Mouse (Mus musculus): ENCODE measurements at regions not wholly inside any gene's neighbourhood (a gene's known extent, or its start where the extent isn't known, plus 50 kb on each side); places are given as distances from the start of the nearest gene placed in this dataset.

DNA sequence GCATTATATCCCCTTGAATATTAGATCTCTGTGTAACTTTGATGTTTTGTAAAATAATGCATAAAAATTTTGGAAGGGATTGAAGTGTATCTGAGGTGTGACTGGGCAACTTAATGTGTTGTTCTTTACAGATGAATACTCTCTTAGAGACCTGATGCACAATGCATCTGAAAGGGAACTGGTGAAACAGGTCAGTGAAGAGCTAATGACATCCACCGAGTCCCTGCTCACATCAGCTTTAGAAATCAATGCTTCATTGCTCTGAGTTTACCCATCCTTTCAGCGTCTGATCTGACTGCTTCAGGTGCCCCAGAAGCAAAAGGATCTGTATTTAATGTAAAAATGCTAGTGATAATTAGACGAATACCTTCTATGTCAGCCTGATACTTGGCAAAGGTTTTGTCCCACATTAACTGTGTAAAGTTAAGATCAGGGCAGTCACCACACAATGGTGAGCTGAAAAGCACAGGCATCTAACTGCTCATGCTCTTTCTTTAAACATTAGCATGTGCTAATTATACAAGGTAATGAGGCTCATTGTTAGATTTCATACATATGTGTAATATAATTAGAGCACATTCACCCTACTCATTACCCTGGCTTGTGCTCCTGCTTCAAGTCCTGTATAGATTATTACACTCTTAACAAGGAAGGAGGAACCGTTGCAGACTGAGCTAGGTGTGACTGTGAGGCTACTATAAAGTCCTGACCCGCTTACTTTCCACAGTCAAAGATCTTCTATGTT is 204.6 kb upstream of the Tlr4 start:
- Histone ChIP-seq H3K4me3 (no peak overlapping the region), H3K4me1 (replicated peaks) (no peaks in the 10 kb centered on the region), H3K36me3 (no peaks in the 10 kb centered on the region), H3K4me2 (no peak overlapping the region), H3K27me3 (no peaks in the 10 kb centered on the region), H3K9me3 (no peaks in the 10 kb centered on the region), H3K9ac (no peak overlapping the region), H3K27ac (no peak overlapping the region)
- 76% methylated on average over 5 of the region's 5 CpGs for WGBS
- no peak for ATAC-seq (ENCODE audit: low FRiP score)

DNA sequence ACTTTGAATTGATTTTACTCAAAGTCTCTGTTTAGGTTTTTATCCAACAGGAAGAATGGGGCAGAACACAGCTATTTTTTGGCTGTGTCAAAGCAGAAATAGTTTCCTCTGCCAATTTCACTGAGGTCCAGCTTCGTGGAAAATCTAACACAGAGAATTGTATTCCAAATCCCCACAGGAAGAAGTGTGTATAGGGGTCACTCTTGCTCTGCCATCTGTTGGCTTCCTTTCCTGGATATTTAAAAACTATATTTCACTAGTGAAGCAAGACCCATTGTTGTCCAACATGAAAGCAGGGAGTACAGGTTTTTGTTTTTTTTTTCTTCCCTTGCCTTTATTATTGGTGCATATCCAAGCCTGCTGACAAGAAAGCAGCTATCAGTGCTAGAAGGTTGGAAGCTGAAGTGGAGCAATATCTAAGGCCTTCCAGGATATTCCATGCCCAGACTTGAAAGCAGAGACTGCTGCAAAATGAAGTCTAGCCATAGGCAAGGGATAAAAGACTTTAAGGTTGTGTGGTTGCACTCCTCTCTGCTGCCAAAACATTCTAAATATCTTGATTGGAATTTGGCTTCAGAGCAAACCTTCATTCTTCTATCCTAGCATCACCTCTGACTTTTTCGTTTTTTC is 208.5 kb upstream of the Tlr4 start:
- Histone ChIP-seq H3K9me3 (no peaks in the 10 kb centered on the region), H3K9ac (no peak overlapping the region), H3K36me3 (no peaks in the 10 kb centered on the region), H3K4me3 (no peak overlapping the region), H3K4me1 (replicated peaks) (no peaks in the 10 kb centered on the region), H3K27ac (no peak overlapping the region), H3K27me3 (no peaks in the 10 kb centered on the region), H3K4me2 (no peak overlapping the region)
- 85% methylated on average over 2 of the region's 2 CpGs for WGBS
- ATAC-seq (ENCODE audit: low FRiP score): no peak

DNA sequence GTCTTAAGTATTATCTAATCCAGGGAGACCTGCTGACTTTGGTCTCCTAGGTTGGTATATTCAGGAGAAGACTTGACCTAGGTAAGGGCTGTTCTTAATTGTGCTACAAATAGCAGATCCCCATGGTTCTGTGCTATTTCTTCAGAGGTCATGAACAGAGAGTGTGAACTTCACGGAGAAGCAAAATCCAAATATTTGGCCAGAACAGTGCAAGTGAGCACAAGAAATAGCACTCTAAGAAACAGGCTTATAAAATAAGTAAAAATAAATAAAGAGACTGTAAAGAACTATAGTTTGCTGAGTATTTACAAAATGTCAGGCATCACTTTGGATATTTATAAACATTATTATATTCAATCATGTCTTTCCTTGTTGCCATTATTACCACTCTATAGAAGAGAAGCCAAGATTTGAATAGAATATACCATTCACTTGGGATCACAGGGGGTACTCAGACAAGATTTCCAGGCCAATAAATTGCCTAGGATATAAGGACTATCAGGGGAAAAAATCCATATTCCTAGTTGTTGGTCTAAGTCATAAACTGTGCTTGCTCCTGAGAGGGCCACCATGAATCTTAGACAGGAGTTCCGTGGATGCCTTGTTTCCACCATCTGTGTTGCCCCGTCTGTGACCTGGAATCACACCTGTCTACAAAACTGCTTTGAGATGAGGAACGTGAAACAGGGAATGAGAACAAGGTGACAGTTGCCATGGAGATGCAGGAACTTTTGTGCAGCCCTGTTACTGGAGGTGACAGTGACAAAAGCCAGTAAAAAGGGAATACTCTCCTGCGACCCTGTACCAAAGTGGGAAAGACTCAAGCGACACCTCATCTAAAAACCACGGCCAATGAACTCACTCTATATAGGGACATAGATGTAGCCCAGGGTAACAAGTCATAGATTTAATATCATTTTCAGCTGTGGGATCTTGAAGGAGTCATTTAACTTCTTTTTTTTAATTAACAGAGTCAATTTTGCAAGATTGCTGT is 209.3 kb upstream of the Tlr4 start:
- Histone ChIP-seq H3K27me3 (no peaks in the 10 kb centered on the region), H3K36me3 (no peaks in the 10 kb centered on the region), H3K4me1 (replicated peaks) (no peaks in the 10 kb centered on the region), H3K4me3 (no peak overlapping the region), H3K9ac (no peak overlapping the region), H3K4me2 (no peak overlapping the region), H3K9me3 (no peaks in the 10 kb centered on the region), H3K27ac (no peak overlapping the region)
- WGBS: 85% methylated on average over 7 of the region's 7 CpGs
- no peak for ATAC-seq (ENCODE audit: low FRiP score)

DNA sequence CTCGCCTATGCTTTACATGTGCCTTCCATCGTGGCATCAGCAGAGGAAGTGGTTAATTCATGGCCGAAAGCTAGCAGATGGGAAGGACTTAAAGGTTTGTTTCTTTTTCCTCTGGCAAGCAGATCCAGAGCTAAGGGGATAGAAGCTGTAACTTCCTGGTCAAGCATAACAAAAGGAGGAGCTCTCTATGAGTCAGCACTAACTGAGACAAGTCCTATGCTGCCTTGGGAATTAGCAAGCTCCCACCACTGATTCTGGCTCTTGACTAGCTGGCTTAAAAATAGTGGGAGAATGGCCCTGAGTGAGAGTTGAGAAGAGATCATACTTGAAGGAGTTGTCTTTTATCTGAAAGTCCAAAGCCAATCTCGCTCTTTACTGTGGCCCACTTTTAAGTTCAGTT is 210.3 kb upstream of the Tlr4 start:
- no peak overlapping the region for H3K4me3 ChIP-seq
- no peak overlapping the region for H3K9ac ChIP-seq
- ATAC-seq (ENCODE audit: low FRiP score): no peak
- H3K4me2 ChIP-seq: no peak overlapping the region
- 85% methylated on average over 4 of the region's 4 CpGs for WGBS
- H3K27ac ChIP-seq: no peak overlapping the region
- no peaks in the 10 kb centered on the region for H3K4me1 ChIP-seq (replicated peaks)
- H3K36me3 ChIP-seq: no peaks in the 10 kb centered on the region
- H3K9me3 ChIP-seq: no peaks in the 10 kb centered on the region
- H3K27me3 ChIP-seq: no peaks in the 10 kb centered on the region

DNA sequence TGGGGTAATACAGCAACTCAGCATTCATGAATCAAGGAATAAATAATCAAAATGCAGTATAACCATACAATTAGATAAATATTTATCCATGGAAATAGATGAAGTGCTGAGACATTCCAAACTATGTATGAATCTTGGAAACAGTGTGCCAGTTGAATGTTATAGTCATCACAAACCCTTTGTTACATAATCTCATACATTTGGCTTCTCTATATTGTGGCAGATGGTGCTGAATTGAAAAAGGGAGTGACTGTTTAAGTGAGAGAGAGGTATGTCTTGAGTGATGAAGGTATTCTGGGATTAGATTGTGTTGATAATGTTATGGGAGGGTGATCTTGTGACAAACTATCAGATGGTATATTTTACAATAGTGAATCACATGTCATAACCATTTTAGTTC is 200.4 kb upstream of the Astn2 start:
- Histone ChIP-seq H3K4me2 (no peak overlapping the region), H3K4me1 (replicated peaks) (no peaks in the 10 kb centered on the region), H3K4me3 (no peak overlapping the region), H3K27me3 (no peaks in the 10 kb centered on the region), H3K9me3 (no peaks in the 10 kb centered on the region), H3K36me3 (no peaks in the 10 kb centered on the region), H3K9ac (no peak overlapping the region), H3K27ac (no peak overlapping the region)
- ATAC-seq (ENCODE audit: low FRiP score): no peak

DNA sequence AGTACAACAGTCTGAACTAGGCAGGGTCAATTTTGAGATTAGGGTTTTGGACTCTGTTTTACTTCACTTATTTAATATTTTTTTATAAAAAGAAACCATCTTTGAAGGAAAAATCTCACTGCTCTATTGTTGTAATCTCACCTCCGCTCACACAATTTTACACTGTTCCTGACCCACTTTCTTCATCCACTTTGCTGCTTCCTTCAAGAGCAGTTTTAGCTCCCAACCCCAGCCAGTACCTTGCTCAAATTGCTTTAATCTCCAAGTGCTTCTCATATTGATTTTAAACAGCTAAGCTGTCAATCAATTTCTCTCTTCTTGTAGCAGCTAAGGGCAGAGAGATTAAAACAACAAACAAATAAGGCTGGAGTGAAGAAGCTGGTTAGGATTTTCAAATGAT is 194.3 kb upstream of the Astn2 start:
- 100% methylated on average over 1 of the region's 1 CpGs for WGBS

DNA sequence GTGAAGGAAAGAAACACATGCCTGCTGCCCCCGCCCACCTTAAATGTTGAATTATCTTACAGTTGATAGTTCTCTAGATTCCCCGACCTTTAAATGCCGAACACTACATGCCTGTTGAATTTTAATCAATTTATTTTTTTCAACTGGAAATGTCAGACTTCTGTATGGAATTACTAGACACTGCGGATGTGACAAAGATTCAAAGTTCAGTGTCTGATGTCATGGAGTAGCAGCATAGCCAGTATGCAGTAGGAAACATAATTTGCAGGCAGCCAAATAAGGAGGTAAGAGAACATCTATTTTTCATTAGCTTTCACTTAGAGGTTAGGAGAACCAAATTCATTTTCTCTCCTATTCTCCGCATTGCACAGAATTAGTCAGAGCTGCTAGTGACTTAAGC is 182.2 kb upstream of the Astn2 start:
- H3K4me2 ChIP-seq: no peak overlapping the region
- H3K9me3 ChIP-seq: no peaks in the 10 kb centered on the region
- no peak overlapping the region for H3K9ac ChIP-seq
- WGBS: 49% methylated on average over 5 of the region's 5 CpGs
- ATAC-seq (ENCODE audit: low FRiP score): no peak
- H3K4me3 ChIP-seq: no peak overlapping the region
- no peaks in the 10 kb centered on the region for H3K36me3 ChIP-seq
- no peak overlapping the region for H3K27ac ChIP-seq
- no peaks in the 10 kb centered on the region for H3K27me3 ChIP-seq
- peaks cover 6% of the 10 kb centered on the region for H3K4me1 ChIP-seq (replicated peaks)

More for the DNA sequence above, 194.3 kb upstream of the Astn2 start:
- Histone ChIP-seq H3K36me3 (no peaks in the 10 kb centered on the region), H3K4me3 (no peak overlapping the region), H3K4me1 (replicated peaks) (no peaks in the 10 kb centered on the region), H3K27me3 (no peaks in the 10 kb centered on the region), H3K9me3 (no peaks in the 10 kb centered on the region), H3K27ac (no peak overlapping the region), H3K4me2 (no peak overlapping the region), H3K9ac (no peak overlapping the region)
- ATAC-seq (ENCODE audit: low FRiP score): no peak

DNA sequence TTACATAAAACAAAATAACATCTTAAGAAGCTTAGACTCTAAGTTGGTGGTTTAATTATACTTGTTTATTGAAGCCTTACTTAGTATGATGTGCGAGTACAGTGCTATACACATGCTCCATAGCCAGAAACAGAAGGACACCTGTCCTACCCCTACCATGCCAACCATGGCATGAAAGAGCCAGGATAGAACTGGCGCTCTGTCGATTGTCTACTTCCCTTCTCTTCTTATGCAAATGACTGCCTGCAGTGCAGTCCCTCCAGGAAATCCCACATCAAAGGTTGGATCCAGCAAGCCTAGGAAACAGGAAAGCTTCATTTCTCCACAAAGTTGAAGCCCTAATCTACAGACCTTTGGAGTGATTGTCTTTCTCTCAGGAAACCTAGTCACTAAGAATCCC is 181.8 kb upstream of the Astn2 start:
- Histone ChIP-seq H3K27ac (no peak overlapping the region), H3K9ac (no peak overlapping the region), H3K27me3 (no peaks in the 10 kb centered on the region), H3K36me3 (no peaks in the 10 kb centered on the region), H3K4me3 (no peak overlapping the region), H3K4me2 (no peak overlapping the region), H3K4me1 (replicated peaks) (peaks cover 6% of the 10 kb centered on the region), H3K9me3 (no peaks in the 10 kb centered on the region)
- WGBS: 14% methylated on average over 3 of the region's 3 CpGs
- ATAC-seq (ENCODE audit: low FRiP score): no peak

DNA sequence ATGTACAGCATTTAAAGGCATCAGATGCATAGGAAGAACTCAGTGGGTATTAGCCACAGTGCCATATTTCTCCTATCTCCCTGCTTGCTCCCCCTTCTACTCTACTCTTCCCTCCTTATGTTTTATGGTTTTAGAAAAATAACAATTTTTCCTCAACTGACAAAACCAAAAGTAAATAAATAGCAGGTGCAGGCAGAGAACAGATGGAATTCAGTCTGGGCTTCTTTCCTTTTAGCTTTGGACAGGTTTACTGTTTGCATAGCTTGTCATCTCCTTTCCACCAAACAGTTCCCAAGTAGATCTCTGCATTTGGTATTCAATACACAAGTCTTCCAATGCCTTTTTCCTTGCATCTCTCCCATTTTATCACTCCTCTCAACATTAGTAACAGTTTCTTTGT is 152.5 kb upstream of the Astn2 start:
- Histone ChIP-seq H3K27me3 (no peaks in the 10 kb centered on the region), H3K4me3 (no peak overlapping the region), H3K27ac (no peak overlapping the region), H3K4me2 (no peak overlapping the region), H3K36me3 (no peaks in the 10 kb centered on the region), H3K9me3 (no peaks in the 10 kb centered on the region), H3K4me1 (replicated peaks) (no peaks in the 10 kb centered on the region), H3K9ac (no peak overlapping the region)
- ATAC-seq (ENCODE audit: low FRiP score): no peak

DNA sequence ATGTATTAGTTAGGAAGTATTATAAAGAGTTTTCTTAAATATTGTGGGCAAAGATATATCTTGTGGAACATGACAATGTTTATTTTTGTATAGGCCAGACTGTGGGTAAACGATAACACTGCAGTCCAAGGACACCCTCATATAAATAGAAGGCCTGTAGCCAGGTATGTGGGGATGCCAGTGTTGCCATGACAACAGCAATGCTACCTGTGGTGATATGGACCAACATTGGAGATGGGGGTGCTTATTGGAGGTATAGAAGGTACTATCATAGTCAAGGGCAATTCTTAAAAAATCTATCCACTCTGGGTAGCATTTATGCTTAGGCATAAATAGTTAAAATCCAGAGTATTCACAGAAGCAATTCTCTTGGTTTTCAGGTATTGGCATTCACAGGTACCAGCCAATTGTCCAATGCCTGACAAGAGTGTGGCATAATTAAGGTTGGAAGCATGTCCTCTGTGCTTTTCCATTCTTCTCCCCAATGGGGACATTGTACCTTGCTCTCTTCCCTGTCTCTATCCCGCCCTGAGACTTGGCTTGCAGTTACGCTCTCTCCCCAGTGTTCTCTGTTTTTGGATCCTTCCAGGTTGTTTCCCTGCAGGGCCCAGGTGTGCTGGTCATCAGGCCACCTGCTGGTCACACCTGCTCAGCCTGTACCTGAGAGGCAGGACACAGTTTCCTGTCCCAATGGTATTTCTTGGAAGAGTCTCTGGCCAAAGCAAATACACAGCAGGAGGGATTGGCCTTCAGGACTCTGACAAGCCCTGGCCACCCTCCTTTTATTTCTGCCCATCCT is 146.1 kb upstream of the Astn2 start:
- Histone ChIP-seq H3K27ac (no peak overlapping the region), H3K9ac (no peak overlapping the region), H3K4me1 (replicated peaks) (no peaks in the 10 kb centered on the region), H3K36me3 (no peaks in the 10 kb centered on the region), H3K4me2 (no peak overlapping the region), H3K27me3 (no peaks in the 10 kb centered on the region), H3K9me3 (no peaks in the 10 kb centered on the region), H3K4me3 (no peak overlapping the region)
- no peak for ATAC-seq (ENCODE audit: low FRiP score)
- 72% methylated on average over 3 of the region's 3 CpGs for WGBS

DNA sequence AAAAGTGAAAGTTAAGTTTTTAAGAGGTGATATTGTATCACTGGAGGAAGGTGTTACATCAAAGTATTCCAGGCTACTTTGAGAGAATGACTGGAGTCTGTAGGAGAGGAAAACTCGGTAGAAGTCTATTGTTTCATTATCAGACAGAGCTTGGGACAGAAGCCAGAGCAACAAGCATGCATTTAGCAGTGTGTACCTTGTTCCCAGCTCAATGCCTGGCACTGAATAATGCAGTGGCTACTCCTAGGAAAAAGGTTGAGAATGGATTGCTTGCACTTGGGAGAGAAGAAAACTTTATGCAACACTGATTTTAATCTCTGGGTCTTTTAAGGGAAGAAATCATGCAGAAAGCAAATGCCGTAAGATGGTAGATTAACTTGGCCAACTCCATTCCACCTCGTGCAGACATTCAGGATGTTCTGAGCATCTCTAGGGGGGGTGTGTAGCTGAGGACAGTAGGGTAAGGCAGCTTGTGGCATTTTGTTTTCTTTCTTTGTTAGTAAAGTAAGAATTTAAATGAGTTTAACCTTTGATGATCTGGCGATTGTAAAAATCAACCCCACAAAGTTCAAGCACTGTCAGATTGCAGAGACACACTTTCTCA is 138.5 kb upstream of the Astn2 start:
- no peak overlapping the region for H3K4me2 ChIP-seq
- 56% methylated on average over 4 of the region's 4 CpGs for WGBS
- no peaks in the 10 kb centered on the region for H3K36me3 ChIP-seq
- no peak overlapping the region for H3K9ac ChIP-seq
- H3K4me1 ChIP-seq (replicated peaks): no peaks in the 10 kb centered on the region
- H3K27me3 ChIP-seq: no peaks in the 10 kb centered on the region
- H3K4me3 ChIP-seq: no peak overlapping the region
- ATAC-seq (ENCODE audit: low FRiP score): no peak
- H3K9me3 ChIP-seq: no peaks in the 10 kb centered on the region
- H3K27ac ChIP-seq: no peak overlapping the region

DNA sequence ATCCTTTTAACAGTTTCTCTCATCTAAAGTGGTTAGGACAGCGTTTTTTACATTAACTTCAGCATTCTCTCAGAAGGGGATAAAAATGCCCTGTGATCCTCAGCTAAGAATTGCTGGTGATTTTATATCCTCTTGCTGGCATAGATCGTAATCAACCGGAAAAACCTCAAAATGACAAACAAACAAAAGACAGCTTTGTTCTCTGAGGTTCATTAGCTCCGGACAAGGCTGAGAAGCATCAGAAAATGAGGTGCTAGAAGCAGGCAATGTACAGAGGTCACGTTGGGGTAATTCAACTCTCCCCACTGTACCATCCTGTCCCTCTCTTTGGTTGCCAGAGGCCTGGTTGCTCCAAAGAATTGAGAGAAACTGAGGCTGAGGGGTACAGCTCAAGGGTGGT is 120.0 kb upstream of the Astn2 start:
- WGBS: 62% methylated on average over 5 of the region's 5 CpGs
- Histone ChIP-seq H3K27ac (no peak overlapping the region), H3K4me1 (replicated peaks) (peaks cover 15% of the 10 kb centered on the region), H3K36me3 (no peaks in the 10 kb centered on the region), H3K4me2 (no peak overlapping the region), H3K4me3 (no peak overlapping the region), H3K9ac (no peak overlapping the region), H3K27me3 (no peaks in the 10 kb centered on the region), H3K9me3 (no peaks in the 10 kb centered on the region)
- no peak for ATAC-seq (ENCODE audit: low FRiP score)
